Mouse (Mus musculus) T-helper 2 cell (primary cell): ENCODE results near the gene Slc22a20.

ENCODE experiments used
- in situ Hi-C: fragments of 300-600 bp; cut with MboI, MseI; formaldehyde crosslinking; loops from one replicate; pipeline ENCODE4 v1.15.1; 2025; ENCODE audit warnings: high pct_unique_total_duplicates

Slc22a20 gene

GRCm38 (mm10) chr19:5986043-5986442, at the start of gene Slc22a20:
TSS of gene Slc22a20 (minus strand) at chr19:5986143.
- in situ Hi-C loops = loop anchor here (10.0 to 25.0 kb wide), 2 partner anchors 249 to 701 kb away; partner anchors contain the start of gene Ppp2r5b

GRCm38 (mm10) chr19:6030520-6031280, 44.8 kb upstream of the Slc22a20 start:
- in situ Hi-C loops = loop anchor here (5.0 kb wide), 1 partner anchor 33 kb away; no protein-coding TSS in a partner anchor

DNA sequence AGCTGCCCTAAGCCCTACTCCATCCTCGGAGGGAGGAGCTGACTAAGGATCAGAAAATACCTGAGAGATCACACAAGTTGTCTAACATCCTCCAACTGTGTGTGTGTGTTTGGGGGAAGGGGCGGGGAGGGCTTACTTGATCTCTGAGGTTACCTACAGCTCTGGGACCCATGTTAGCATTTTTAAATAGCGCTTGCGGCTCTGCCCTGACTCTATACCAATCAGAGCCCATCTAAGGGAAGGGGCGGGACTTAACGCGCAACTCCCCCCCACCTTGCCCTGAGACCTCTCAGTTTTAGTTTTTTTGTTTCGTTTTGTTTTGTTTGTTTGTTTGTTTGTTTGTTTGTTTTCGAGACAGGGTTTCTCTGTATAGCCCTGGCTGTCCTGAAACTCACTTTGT, 43.5 kb upstream of the Slc22a20 start:
- in situ Hi-C loops = no loop called here

DNA sequence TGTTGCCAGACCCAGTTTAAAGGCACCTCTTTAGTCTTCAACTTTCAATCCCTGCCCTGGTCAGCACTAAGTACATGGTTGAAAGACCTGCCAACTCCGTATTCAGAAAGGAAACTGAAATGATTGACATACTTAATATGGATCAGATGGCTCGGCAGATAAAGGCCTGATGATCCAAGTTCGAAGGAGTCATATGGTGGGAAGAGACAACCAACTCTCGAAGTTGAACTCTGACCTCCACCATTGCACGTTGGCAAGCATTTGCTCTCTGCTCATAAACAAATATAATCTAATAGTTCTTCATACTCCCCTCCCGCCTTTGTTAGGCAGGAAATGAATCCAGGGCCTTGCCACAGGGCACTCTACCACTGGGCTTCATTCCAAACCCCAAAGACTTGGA, 43.0 kb upstream of the Slc22a20 start:
- in situ Hi-C loops = no loop called here

DNA sequence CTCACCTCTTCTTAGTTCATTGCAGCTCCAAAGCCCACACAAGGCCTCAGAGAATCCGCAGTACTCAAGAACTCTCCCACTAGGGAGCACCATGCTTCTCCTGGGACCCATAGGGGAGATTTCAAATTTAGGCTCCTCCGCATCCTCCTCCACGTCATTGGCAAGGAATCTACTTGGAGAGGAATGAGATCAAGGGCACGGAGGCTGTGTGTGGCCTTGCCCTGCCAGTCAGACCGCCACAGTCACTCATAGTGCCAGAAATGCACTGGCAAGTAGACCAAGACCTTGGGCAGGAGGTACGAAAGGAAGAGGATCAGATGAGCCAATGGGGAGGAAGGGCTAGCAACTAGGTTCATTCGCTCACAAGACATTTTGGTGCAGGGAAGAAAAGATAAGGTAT, 38.0 kb upstream of the Slc22a20 start:
- in situ Hi-C loops = no loop called here

GRCm38 (mm10) chr19:6023059-6023458, 37.1 kb upstream of the Slc22a20 start:
- in situ Hi-C loops = no loop called here

- in situ Hi-C loops = no loop called here
Observed at GRCm38 (mm10) chr19:6020276-6020675, 34.3 kb upstream of the Slc22a20 start.

DNA sequence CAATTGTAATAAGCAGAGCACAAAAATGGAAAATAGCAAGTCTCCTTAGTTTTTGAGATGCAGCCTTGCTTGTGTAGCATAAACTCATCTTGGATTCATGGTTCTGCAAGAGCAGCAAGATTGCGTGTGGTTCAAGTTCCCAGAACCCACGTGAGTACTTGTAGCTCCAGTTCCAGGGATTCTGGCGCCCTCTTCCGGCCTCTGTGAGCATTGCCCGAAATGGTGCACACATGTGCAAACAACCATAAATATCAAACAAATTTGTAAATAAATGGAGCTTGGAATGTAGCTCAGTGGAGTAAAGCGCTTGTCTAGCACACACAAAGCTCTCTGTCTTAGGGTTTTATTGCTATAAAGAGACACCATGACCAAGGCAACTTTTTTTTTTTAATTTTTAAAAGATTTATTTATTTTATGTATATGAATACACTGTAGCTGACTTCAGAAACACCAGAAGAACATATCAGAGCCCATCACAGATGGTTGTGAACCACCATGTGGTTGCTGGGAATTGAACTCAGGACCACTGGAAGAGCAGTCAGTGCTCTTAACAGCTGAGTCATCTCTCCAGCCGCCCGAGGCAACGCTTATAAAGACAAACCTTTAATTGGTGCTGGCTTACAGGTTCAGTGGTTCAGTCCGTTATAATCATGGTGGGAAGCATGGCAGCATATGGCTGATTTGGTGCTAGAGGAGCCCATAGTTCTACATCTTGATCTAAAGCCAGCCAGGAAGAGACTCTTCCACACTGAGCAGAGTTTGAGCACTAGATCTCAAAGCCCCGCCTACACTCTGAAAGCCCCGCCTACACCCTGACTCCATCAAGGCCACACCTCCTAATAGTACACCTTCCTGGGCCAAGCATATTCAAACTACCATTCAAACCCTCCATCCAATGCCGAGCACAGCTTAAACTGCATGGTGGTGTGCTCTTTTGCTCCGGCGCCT, 32.5 kb upstream of the Slc22a20 start:
- in situ Hi-C loops = loop anchor here (5.0 kb wide), 1 partner anchor 56 kb away; the partner anchor contains the start of gene Pola2

DNA sequence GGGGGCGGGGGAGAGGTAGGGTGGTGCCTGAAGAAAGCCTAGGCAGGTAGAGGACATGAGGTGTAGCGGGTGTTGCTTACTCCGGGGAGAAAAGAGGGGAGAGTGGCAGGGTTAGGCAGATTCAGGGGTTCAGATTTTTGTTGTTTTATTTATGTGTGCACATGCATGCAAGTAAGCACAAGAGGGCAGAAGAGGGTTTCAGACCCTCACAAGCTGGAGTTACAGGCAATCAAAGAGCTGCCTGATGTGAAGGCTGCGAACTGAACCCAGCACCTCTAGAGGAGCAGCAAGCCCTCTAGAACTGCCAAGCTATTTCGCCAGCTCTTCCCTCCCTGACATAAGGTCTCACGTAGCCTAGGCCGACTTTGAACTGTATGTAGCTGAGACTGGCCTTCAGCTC, 30.6 kb upstream of the Slc22a20 start:
- in situ Hi-C loops = loop anchor here (5.0 kb wide), 1 partner anchor 54 kb away; the partner anchor contains the start of gene Pola2

DNA sequence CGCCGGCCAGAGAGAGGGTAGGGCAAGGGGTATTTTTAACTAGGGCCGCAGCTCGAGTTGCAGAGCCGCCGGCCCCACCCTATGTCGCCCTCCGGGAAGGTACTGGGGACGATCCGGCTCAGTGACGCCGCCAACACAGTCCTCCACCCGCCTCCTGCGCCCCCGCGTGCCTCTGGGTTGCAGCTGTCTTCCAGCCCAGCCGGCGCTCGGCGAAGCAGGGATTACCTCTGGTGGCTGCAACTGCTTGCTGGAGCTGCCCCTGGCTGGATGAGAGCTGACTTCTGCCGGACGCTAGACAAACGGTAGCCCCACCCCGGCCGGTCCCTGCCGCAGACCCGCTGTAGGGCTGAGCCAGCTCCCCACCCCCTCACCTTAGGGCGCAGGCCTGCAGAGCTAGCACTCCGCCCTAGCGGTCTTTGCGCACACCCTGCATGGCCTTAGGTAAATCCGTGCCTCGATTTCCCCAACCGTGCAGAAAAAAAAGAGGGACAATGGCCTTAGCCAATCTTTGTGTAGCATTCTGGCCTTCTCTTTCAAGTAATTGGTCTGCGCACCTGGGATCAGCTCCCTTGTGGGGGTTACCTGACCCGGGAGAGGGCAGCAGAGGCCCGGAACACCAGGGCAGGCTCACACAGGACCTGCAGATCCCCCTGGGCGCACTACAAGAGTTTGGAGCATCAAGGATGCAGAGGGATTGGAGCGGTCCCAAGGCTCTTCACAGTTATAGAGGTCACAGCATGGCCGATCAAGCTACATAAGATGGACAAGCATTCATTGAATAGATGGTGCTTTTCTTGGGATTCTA, 29.8 kb upstream of the Slc22a20 start, which contains the start of gene Capn1:
Capn1 (minus strand) TSS at position 387 of the 805 bp plus-strand sequence.
- in situ Hi-C loops = loop anchor here (5.0 kb wide), 1 partner anchor 53 kb away; the partner anchor contains the start of gene Pola2

- in situ Hi-C loops = loop anchor here (5.0 kb wide), 1 partner anchor 53 kb away; the partner anchor contains the start of gene Pola2
Observed at GRCm38 (mm10) chr19:6014991-6015510, 29.1 kb upstream of the Slc22a20 start.

DNA sequence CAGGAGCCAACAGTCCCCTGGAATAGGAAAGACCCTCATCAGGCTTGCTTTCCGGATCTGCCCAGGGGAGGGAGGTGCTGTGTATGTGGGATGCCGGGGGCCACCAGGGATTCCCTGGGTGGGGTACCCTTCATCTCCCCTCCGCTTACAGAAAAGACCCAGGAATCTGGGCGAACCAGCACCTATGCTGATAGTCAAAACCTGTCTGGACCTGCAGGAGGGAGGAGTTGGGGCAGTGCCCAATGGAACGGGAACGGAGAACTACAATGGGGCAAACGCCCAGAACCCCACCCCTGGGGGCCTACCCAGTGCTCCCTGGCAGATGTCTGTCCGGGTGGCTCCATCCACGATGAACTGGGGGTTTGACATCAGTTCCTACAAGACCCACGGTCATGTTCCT, 27.7 kb upstream of the Slc22a20 start:
- in situ Hi-C loops = no loop called here

GRCm38 (mm10) chr19:6009137-6009536, 23.2 kb upstream of the Slc22a20 start:
- in situ Hi-C loops = no loop called here

DNA sequence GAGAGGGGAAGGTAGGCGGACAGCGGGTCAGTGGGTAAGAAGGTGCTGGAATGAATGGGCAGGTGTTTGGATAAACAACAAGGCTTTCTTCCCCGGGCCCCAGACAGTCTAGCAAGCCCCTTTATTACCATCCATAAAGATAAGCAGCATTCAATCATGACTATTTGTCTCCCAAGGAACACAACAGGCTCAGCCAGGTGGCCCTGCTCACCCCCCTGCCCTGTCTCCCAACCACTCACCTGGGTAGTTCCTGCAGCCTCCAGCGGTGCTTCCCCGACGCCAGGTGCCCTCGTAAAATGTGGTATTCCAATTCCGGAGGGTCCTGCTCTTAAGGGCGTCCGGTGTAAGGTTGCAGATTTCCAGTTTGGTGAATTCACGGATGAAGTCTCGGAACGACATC, 21.1 kb upstream of the Slc22a20 start:
- in situ Hi-C loops = no loop called here

DNA sequence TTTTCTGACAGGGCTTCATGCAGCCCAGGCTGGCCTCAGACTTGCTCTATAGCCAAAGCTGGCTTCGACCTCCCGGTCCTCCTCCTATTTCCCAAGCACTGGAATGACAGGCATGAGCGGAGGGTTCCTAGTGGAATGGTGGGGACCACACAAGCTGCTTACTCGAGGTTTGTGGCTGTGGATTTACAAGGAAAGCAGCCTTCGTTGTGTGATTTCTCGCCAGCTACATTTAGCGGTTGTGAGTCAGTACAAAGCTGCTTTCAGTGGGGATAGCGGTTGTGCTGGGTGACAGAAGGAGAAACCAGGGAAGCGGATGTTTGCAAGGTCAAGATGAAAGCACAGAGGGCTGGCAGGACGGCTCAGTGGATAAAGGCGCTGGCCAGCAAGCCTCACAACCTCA, 19.6 kb upstream of the Slc22a20 start:
- in situ Hi-C loops = no loop called here

DNA sequence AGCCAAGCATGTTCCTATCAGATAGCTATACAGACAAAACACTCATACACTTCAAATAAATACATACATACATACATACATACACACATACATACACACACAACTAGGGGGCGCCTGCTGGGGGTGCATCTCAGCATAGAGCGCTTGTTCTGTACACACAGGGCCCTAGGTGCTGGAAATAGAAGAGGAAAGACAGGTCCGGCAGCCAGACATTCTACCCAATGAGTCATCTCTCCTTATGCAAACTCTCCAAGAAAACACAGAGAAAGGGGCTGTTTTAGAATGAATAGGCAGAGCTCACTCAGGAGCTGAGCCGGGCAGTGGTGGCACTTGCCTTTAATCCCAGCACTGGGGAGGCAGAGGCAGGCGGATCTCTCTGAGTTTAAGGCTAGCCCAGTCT, 14.0 kb upstream of the Slc22a20 start:
- in situ Hi-C loops = loop anchor here (5.0 to 25.0 kb wide), 2 partner anchors 32 to 687 kb away; no protein-coding TSS in a partner anchor

DNA sequence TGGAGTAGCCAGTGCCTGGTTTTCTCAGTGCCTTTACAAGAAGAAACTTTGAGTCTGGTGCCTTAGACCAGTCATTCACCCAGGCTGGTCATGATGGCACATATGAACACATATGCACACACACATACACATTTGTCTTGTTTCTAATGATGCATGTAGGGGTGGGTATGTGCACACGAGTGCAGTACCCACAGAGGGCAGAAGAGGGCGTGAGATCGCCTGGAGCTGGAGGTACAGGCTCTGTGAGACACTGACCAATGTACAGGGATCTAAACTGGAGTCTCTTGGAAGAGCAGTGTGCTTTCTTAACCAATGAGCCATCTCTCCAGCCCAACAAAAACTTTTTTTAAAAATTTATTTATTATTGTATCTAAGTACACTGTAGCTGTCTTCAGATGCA, 12.2 kb upstream of the Slc22a20 start:
- in situ Hi-C loops = loop anchor here (5.0 to 25.0 kb wide), 2 partner anchors 34 to 689 kb away; no protein-coding TSS in a partner anchor

GRCm38 (mm10) chr19:5994711-5995110, 8.8 kb upstream of the Slc22a20 start:
- in situ Hi-C loops = loop anchor here (5.0 to 25.0 kb wide), 2 partner anchors 38 to 693 kb away; no protein-coding TSS in a partner anchor

GRCm38 (mm10) chr19:5992012-5992411, 6.1 kb upstream of the Slc22a20 start:
- in situ Hi-C loops = loop anchor here (25.0 kb wide), 1 partner anchor 695 kb away; no protein-coding TSS in a partner anchor

DNA sequence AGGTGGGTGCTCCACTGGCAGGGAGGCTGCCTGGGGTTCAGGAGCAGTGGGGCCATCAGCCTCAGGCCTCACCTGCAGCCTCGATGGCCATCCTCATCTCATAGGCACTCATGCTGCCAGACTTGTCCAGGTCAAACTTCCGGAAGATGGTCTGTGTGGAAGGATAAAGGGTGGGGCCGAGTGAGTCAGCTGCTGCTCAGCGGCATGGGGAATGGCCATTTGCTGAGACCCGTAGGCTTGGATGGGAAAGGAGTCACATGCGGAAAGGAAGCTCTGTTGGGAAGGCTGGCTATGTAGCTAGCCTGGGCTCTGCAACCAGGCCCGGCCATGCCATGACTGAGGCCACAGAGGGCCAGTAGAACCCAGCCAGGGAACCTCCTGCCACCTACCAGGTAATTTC, 5.5 kb upstream of the Slc22a20 start:
- in situ Hi-C loops = loop anchor here (25.0 kb wide), 1 partner anchor 696 kb away; no protein-coding TSS in a partner anchor
